Mouse (Mus musculus) central nervous system, embryonic 18 days (tissue): ENCODE data around the gene Rplp0. TPM values are rescaled to one million over a fixed set of nuclear protein-coding genes. Genes with fewer than 3 reads are reported as not detected.

Source experiments
- polyA plus RNA-seq: library from polyadenylated mRNA; depleted of rRNA; stranded (reverse); fragments of >200 nt; gene quantifications from 2 replicates; pipeline ENCODE4 v1.2.3, GENCODE M21; 2012; rRNA removed

The Rplp0 gene
- 1,856 and 1,929 TPM in 2 replicates for polyA plus RNA-seq

GRCm38 (mm10) chr5:115559237-115560101 is at the start of gene Rplp0:
TSS of gene Rplp0 (plus strand) at chr5:115559467.

GRCm38 (mm10) chr5:115564737-115565393 is 5.6 kb downstream of the Rplp0 start, which contains the start of gene Gcn1l1:
TSS of gene Gcn1l1 (plus strand) at chr5:115565254.

Other genes starting within 250 kb of the Rplp0 start
- gene Srsf9, start 232.3 kb upstream of the Rplp0 start, polyA plus RNA-seq = 77.3 and 91.8 TPM in 2 replicates
- gene Gatc, start 218.3 kb upstream of the Rplp0 start, polyA plus RNA-seq = 29.5 and 32.5 TPM in 2 replicates
- gene Triap1, start 218.2 kb upstream of the Rplp0 start, polyA plus RNA-seq = 35.5 and 37.2 TPM in 2 replicates
- gene Cox6a1, start 210.5 kb upstream of the Rplp0 start, polyA plus RNA-seq = 1,710 and 1,793 TPM in 2 replicates
- gene Msi1, start 129.9 kb upstream of the Rplp0 start, polyA plus RNA-seq = 92.7 and 109 TPM in 2 replicates
- gene Pla2g1b, start 93.2 kb upstream of the Rplp0 start, polyA plus RNA-seq = not detected in 2 replicates
- 83.0 and 85.9 TPM in 2 replicates for gene Sirt4, start 74.7 kb upstream of the Rplp0 start, polyA plus RNA-seq
- 36.4 and 36.6 TPM in 2 replicates for gene Pxn, start 52.8 kb upstream of the Rplp0 start, polyA plus RNA-seq
- 36.1 and 41.9 TPM in 2 replicates for gene Gcn1l1, start 5.8 kb downstream of the Rplp0 start, polyA plus RNA-seq
- gene Rab35, start 72.4 kb downstream of the Rplp0 start, polyA plus RNA-seq = 100 and 107 TPM in 2 replicates
- 213 and 217 TPM in 2 replicates for gene Bicdl1, start 172.2 kb downstream of the Rplp0 start, polyA plus RNA-seq